Mouse (Mus musculus) layer of hippocampus, adult 2 months (tissue): ENCODE measurements at regions not wholly inside any gene's neighbourhood (a gene's known extent, or its start where the extent isn't known, plus 50 kb on each side); places are given as distances from the start of the nearest gene placed in this dataset.
A peak's percentile ranks its signal among the peaks of the same experiment; 100 is the strongest.

Experiments used
- DNase-seq, 2 experiments: peaks; one replicate each; pipeline ENCODE4 v3.0.0; 2022; ENCODE audit warnings: low spot score in 2 of 2
- H3K27ac ChIP-seq: fragments of 200-600 bp; 2 replicates; pipeline ENCODE4 v1.8.1; 2022
- H3K4me3 ChIP-seq: fragments of 200-600 bp; 2 replicates; pipeline ENCODE4 v1.8.1; 2022; ENCODE audit warnings: mild to moderate bottlenecking
- CTCF ChIP-seq: fragments of 200-600 bp; conservative IDR thresholded peaks from 2 replicates; pipeline ENCODE4 v1.8.1; 2022; ENCODE audit warnings: antibody characterized with exemption, mild to moderate bottlenecking, moderate library complexity

DNA sequence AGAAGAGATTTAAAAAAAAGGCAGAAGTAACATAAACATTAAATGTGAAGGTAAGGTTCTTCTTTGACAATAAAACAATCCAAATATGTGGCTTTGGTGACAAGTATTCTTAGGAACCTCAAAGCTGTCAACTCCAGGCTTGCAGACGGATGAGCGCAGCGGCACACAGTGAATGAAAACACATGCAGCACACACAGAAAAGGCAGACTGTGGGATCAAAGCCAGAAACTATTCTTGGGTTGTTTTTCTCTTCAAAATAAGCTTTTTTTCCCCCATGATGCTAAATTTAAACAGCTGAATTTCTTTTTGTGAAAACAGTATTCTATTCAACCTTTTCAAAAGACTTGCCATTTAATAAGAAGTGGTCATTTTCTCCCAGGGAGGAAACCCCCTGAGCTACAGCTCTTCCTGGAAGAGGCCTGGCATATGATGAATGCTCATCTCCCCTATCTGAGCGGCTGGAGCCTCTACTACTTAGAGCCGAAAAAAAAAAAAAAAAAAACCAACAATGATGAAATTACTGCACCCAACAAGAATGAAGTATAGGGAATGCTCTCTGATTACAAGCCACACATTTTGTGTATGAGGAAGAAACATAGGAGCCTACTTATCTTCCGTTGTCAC is 648.9 kb upstream of the Tbl1xr1 start:
- H3K27ac ChIP-seq = no peak overlapping the region
- TF ChIP-seq CTCF = no peak
- no peak overlapping the region for H3K4me3 ChIP-seq
- DNase-seq = peak; percentile 13 to 28

DNA sequence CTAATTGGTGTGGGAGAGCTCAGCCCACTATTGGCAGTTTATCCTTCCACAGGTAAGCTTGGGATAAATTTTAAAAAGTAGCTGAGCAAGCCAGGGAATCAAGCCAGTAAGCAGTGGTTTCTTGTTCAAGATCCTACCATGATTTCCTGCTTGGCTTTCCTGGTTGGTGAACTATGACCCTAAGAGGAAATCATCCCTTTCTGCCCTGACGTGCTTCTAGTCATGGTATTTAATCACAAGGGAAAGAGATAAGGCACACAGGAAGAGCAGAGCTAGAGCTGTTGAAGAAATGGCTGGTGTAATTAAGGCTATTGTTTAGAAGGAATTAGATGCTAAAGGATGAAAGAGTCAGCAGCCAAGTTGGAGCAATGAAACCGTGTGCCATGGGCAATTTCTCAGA is 648.3 kb upstream of the Tbl1xr1 start:
- DNase-seq = no peak
- no peak for TF ChIP-seq CTCF
- Histone ChIP-seq H3K27ac (no peak overlapping the region), H3K4me3 (no peak overlapping the region)

DNA sequence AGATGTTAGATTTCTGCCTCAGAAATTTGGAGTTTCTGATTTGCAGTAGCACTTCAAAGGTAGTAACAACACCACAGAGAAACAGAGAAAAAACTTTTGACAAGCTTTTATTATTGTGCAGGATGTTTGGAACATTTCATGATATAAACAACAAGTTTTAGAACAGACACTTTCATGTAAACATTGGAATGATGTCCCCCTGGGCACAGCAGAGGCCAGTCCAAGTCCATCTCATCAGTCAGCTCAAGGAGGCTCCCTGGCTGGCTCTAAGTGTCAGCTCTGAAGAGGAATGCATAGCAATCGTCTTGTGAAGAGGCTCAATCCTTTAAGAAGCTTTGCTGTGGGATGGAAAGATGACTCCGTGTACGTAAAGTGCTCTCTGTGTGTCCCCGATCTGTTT is 612.2 kb upstream of the Tbl1xr1 start:
- H3K4me3 ChIP-seq = no peak overlapping the region
- TF ChIP-seq CTCF = no peak
- DNase-seq = no peak
- H3K27ac ChIP-seq = no peak overlapping the region

DNA sequence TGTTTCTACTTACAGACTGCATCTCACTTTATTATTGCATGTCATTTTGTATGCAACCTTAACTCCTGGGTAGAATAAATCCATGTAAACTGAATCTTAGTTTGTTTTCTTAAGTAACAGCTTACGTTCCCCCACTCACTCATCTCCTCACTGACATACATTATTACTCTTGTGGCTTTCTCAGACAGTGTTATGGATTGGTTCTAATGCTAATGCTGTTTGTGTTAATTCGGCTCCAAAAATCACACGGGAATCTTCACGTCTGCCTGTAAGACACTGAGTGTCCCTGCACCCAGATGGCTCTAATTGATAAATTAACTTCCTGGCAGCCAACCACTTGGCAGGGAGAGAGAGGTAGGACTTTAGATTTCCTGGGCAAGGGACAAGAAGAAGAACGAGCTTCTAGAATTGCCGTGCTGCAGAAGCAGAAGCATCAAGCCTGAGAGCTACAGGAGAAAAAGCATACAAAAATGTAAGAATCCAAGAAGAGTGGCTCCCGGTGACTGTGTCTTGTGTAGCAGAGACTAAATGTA is 610.3 kb upstream of the Tbl1xr1 start:
- Histone ChIP-seq H3K27ac (no peak overlapping the region), H3K4me3 (no peak overlapping the region)
- no peak for DNase-seq
- TF ChIP-seq CTCF = no peak

DNA sequence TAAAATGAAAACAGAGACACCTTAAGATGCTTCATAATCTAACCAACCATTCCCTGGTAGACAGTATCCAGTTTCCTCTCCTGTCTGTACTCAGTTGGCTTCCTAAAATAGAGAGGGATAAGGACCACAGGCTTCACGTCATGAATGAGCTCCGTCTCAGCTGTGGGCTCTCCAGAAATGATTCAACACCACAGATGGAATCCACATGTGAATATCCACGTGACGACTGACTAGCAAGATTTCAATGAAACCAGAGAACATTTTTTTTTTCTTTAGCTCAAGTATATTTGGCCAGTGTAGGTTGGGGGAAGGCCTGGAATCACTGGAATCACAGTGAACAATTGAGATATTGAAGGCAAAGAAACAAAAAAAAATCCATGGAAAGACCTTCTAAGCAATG is 599.1 kb upstream of the Tbl1xr1 start:
- no peak for DNase-seq

DNA sequence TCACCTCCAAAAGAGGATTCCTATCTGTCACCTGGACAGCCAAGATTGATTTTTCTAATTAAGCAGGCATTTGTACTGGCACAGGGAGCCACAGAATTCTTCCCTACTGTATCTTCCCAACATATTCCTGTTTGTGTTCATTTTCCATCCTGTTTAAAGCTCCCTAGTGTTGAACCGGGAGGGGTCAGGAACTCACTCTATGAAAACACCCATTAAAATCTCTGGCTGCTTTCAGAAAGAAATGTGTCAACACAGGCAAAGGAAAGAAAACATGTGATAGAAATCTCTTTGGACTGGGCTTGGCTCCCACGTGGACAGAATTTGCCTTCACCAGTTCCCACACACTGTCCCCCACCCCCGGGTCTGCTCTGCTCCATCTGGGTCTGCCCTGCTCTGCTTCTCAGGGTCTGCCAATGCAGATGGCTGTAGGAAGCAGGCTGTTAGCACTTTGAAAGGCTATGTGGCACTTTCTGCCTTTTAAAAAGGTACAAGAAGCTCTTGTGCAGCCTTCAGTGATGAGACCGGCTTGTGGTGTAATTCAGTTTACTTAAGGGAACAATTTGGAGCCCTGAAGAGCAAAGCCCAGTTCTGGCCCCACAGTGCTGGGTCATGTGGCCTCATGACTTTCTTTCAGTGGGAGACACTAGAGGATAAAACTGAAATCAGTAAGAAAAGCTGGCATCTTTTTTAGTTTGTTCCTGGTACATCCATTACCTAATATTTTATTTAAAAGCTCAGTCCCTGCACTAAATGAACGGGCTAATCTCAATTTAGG is 597.2 kb upstream of the Tbl1xr1 start:
- peak overlapping the region; percentile 71 for H3K27ac ChIP-seq
- no peak overlapping the region for H3K4me3 ChIP-seq
- DNase-seq = peak; percentile 41 to 65
- no peak for TF ChIP-seq CTCF

More for the DNA sequence above, 599.1 kb upstream of the Tbl1xr1 start:
- H3K4me3 ChIP-seq = no peak overlapping the region
- H3K27ac ChIP-seq = no peak overlapping the region
- no peak for TF ChIP-seq CTCF

DNA sequence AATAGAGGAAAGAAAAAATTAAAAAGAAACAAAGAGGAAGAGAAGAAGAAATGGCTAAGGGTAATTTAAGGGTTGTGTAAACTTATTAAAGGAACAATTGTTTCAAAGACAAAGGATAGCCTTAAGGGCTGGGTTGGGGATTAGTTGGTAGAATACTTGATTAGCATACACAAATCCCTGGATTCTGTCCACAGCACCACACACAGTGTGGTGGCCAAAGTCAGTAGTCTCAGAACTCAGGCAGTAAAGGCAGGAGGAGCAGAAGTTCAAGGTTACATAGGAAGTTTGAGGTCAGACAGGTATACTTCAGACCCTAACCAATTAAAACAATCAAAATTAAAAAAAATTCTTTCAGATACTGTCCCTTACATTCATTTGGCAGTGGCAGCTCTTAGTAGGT is 596.6 kb upstream of the Tbl1xr1 start:
- no peak for DNase-seq
- TF ChIP-seq CTCF = no peak
- H3K4me3 ChIP-seq = no peak overlapping the region
- H3K27ac ChIP-seq = peak overlapping the region; percentile 71

DNA sequence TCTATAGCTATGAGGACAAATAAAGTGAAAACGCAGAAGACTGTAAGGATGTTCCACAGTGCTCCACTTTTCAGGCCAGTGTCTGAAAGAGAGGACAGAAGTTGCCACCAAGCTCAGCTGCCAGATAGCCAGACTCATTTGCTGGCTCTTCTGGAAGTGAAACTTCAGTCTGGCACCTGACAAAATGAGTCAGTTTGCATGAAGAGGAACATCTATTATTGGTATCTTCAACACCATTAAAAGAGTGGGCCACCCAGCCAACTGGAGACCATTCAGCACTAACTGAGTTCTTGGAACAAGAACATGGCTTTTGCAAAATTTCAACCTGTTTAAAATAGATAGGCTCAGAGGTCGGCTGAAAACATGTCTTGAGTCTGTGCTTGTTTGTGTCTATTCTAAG is 592.4 kb upstream of the Tbl1xr1 start:
- DNase-seq = peak; percentile 18 to 25
- no peak for TF ChIP-seq CTCF
- Histone ChIP-seq H3K27ac (no peak overlapping the region), H3K4me3 (no peak overlapping the region)

DNA sequence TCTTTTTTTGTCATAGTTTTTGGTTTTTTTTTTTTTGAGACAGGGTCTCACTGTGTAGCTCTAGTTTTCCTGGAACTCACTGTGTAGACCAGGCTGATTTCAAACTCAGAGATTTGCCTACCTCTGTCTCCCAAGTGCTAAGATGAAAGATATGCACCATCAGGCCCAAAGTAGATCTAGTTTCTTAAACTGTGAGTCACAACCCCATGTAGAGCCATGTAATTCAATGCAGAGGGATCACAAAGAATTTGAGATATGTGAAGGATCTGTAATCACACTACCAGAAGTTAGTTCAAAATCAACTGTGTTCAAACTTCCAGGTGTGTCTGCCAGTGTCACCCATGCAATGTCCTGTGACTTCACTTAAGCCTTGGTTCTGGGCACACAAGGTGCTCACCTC is 591.0 kb upstream of the Tbl1xr1 start:
- H3K4me3 ChIP-seq = no peak overlapping the region
- no peak for TF ChIP-seq CTCF
- no peak overlapping the region for H3K27ac ChIP-seq
- no peak for DNase-seq

DNA sequence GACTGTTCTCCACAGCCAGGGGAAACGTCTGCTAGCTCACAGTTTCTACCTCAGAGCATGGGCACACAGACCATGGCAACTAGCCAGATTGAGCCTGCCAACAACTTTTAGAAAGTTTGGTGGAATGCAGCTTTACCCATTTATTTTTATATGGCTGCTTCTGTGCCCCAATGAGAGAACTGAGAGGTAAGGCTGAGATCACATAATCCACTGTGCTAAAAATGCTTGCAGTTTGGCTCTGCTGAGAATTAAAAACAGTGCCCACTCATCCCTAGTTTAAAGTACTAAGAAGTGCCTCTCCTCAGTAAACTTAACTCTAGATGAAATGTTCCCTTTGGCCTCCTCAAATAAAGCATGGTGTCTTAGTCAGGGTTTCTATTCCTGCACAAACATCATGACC is 586.9 kb upstream of the Tbl1xr1 start:
- H3K4me3 ChIP-seq = no peak overlapping the region
- no peak for DNase-seq
- no peak overlapping the region for H3K27ac ChIP-seq
- no peak for TF ChIP-seq CTCF

DNA sequence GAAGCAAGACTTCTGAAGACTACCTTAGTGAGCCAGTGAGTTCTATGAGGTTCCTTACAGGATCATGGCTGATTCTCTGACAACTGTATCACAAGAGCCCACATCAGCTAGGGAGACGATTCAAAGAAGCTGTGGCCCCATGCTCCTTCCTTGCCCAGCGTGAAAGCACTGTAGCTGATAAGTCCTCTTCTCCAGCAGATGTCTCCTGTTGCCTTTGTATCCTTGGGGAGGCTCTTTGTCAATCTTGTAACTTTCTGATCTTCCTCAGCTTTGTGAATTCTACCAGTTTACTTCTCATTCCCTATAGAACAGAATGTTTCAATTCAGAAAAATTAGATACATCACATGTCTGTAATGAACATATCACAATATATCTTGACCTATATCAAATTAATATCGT is 584.0 kb upstream of the Tbl1xr1 start:
- TF ChIP-seq CTCF = peak; percentile 54
- DNase-seq = no peak
- H3K4me3 ChIP-seq = no peak overlapping the region
- no peak overlapping the region for H3K27ac ChIP-seq

DNA sequence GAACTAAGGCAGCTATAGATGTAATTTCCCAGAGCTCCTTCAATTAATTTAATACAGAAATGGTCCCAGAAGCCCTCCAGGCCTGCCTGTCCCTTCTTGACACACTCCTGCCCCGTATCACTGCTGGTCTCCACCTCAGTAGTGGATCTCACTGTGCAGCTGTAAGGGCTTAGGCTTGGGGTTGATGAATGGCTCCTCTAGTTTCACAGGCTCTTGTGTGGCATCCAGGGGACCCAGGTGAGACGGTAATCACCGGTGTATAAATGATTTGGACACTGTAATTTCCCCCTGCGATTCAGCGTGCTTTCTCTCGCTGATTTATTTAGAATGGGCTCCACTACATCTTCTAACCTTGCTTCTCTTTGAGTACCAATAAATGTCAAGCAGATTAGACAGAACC is 583.1 kb upstream of the Tbl1xr1 start:
- H3K27ac ChIP-seq = no peak overlapping the region
- no peak for DNase-seq
- no peak for TF ChIP-seq CTCF
- H3K4me3 ChIP-seq = no peak overlapping the region

DNA sequence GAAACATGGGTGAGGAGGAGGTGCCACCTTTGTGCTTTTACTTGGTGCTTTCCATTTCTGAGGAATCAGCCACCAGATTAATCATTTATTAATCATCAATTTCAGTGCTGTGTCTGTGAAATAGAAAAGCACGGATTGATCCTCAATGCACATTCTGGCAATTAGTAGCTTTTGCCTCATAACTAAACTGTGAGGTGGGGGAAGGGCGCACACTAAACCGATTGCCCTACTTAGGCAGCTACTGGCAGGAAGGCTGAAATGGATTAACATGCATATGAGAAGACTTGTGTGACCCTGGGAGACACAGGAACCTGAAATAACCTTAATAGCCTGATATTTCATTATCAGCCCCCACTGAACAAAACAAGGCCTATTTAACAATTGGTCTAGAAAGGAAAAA is 581.5 kb upstream of the Tbl1xr1 start:
- Histone ChIP-seq H3K27ac (peak overlapping the region; percentile 51; the same call in 1 of the 2 replicates), H3K4me3 (no peak overlapping the region)
- DNase-seq = peak in 1 of 2 experiments; percentile 24
- TF ChIP-seq CTCF = no peak

DNA sequence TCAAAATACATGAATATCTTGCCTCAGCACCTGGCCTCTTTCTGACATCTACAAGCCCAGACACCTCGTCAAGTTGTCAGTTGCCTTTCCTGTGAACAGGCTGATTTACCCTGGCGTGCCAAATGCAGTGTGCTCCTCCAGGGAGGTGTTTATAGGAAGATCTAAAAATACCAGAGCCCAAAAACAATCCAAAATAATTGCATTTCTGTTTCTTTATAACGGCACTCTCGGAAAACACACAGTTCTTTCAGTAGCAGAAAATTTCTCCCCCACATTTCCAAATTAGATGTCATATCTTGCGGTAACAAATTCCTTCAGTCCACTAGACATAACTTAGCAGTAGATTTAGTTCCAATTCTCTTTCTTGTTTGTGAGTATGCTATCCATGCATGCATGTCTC is 580.8 kb upstream of the Tbl1xr1 start:
- no peak overlapping the region for H3K4me3 ChIP-seq
- DNase-seq = no peak
- no peak for TF ChIP-seq CTCF
- H3K27ac ChIP-seq = peak overlapping the region; percentile 51; the same call in 1 of the 2 replicates
